Mouse (Mus musculus) forebrain, embryonic 12.5 days (tissue): ENCODE results near the gene Tnni1. TPM values are rescaled to one million over a fixed set of nuclear protein-coding genes. Genes with fewer than 3 reads are reported as not detected.

ENCODE experiments used
- ATAC-seq: fragments of 200-750 bp; cut with Nextera tagmentation; 2 replicates; pipeline ENCODE4 v1.8.0; 2017; ENCODE audit warnings: moderate TSS enrichment; ENCODE audit not compliant: low FRiP score
- H3K27ac ChIP-seq: fragments of 300-500 bp; sonication (generic); 2 replicates; pipeline ENCODE4 v1.5.1; 2016; ENCODE audit warnings: mild to moderate bottlenecking
- H3K27me3 ChIP-seq: fragments of 300-500 bp; sonication (generic); 2 replicates; pipeline ENCODE4 v1.6.1; 2016; ENCODE audit warnings: mild to moderate bottlenecking
- H3K36me3 ChIP-seq: fragments of 300-500 bp; sonication (generic); replicated peaks from 2 replicates; pipeline ENCODE4 v1.6.1; 2016; ENCODE audit warnings: mild to moderate bottlenecking
- H3K4me1 ChIP-seq: fragments of 300-500 bp; sonication (generic); 2 replicates; pipeline ENCODE4 v1.6.1; 2016
- H3K4me2 ChIP-seq: fragments of 300-500 bp; sonication (generic); 2 replicates; pipeline ENCODE4 v1.6.1; 2016; ENCODE audit warnings: mild to moderate bottlenecking, moderate library complexity
- H3K4me3 ChIP-seq: fragments of 300-500 bp; sonication (generic); replicated peaks from 2 replicates; pipeline ENCODE4 v1.5.1; 2016; ENCODE audit warnings: mild to moderate bottlenecking
- H3K9ac ChIP-seq: fragments of 300-500 bp; sonication (generic); 2 replicates; pipeline ENCODE4 v1.6.1; 2016; ENCODE audit warnings: mild to moderate bottlenecking
- H3K9me3 ChIP-seq: fragments of 300-500 bp; sonication (generic); 2 replicates; pipeline ENCODE4 v1.6.1; 2016
- WGBS: fragments of 180-500 bp; shearing (Covaris S2); methylation state at CpG from one replicate; pipeline ENCODE4 v1.1.7; 2016; 5-methylcytosine and 5-hydroxymethylcytosine counted together
- polyA plus RNA-seq: library from polyadenylated mRNA; unstranded; fragments of >200 nt; fragmentation: Nextera tagmentation; extraction: Ambion mirVana; gene quantifications from 2 replicates; pipeline ENCODE4 v1.2.1, GENCODE M21; 2016

Gene Tnni1
- 0.85 and 1.4 TPM in 2 replicates for polyA plus RNA-seq

DNA sequence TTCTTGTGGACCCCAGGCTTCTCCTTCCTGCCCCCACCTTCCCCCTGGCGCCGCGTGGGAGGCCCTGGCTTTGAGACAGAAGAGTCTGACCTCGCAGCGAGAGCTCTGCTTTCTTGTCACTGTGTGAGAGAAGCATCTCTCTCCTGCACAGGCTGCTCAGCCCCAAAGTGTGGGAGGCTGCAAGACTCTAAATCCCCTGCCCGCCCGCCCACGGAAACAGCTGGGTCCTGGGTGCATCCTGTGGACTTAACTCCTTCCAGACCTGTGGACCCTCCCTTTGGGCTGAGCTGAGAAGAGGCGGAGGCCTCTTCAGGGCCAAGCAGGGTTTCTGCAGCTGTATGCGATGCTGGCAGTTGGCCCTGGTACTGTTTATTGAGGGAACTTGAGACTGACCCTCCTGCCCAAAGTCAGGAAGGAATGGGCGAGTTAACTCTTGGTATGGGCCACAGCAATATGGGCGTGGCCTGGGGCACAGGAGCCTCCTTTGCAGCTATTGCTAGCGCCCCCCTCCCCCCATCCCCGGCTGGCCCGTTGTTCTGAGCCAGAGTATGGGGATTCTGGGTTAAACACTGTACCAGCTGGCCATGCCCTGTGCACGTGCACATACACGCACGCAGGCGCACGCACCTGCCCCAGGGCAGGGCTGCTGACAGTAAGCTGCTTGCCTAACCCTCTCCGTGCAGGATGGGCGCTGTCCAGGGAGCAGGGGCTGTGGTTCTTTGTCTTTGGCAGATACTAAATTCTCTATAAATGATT lies at the start of gene Tnni1:
Gene Tnni1, plus strand, starts transcription at position 655 of the 756 bp plus-strand sequence.
- Histone ChIP-seq H3K36me3 (no peaks in the 10 kb centered on the region), H3K27ac (0 out of 2 replicates have a peak within 1 kb of the TSS, but pooled peaks have one; percentile 16), H3K4me2 (peak within 1 kb of the TSS; percentile 8; the same call in 1 of the 2 replicates), H3K4me3 (no peak within 1 kb of the TSS), H3K9me3 (no peaks in the 10 kb centered on the region), H3K9ac (no peak within 1 kb of the TSS), H3K4me1 (peaks cover 18% of the 10 kb centered on the region), H3K27me3 (peaks cover 4% of the 10 kb centered on the region; the same call in 1 of the 2 replicates)
- ATAC-seq = no peak
- WGBS = 41% methylated on average over 22 of the region's 22 CpGs

DNA sequence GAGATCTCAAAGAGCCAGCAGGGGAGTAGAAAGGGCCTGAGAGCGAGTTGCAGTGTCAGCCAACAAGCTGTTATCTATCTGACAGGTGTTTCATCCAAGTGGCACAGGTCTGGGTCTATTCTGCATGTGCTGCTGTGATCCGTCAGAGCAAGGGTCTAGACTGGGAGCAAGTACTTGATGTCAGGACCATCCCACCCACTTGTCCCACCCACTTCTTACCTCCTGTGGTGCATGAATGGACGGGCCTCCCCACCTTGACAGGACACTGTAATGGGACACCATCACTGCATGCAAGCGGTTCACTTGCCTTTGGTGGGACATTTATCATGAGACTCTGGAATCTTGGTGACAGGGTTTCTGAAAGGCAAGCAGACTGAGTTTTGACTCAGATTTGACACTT lies 49.4 kb upstream of the Tnni1 start:
- Histone ChIP-seq H3K36me3 (no peaks in the 10 kb centered on the region), H3K27me3 (peaks cover 14% of the 10 kb centered on the region; the same call in 1 of the 2 replicates), H3K4me1 (peaks cover 54% of the 10 kb centered on the region), H3K9ac (peak overlapping the region; percentile 69; the same call in 1 of the 2 replicates), H3K4me3 (peak overlapping the region; percentile 56), H3K27ac (0 out of 2 replicates have a peak overlapping the region, but pooled peaks have one; percentile 10), H3K9me3 (no peaks in the 10 kb centered on the region), H3K4me2 (peak overlapping the region; percentile 89)
- no peak for ATAC-seq
- 28% methylated on average over 4 of the region's 4 CpGs for WGBS

DNA sequence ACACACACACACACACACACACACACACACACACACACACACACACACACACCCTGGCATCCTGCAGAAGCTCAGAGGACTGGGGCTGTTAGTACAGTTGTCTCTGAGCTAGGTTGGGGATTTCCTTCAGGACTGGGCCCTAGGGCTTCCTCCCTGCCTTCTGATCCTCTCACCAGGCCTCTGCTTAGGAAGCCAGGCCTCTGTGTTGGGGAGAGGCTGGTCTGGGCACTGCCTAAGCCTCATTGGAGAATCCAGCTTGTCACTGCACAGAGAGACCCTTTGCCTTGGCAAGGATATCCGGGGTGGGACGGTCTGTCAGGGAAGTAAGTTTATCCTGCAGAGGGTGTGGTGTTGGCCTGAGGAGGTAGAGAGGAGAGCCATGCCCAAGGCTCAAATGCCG lies 48.9 kb upstream of the Tnni1 start:
- Histone ChIP-seq H3K4me1 (peaks cover 59% of the 10 kb centered on the region), H3K9ac (peak overlapping the region; percentile 17; the same call in 1 of the 2 replicates), H3K36me3 (no peaks in the 10 kb centered on the region), H3K9me3 (no peaks in the 10 kb centered on the region), H3K4me2 (peak overlapping the region; percentile 89; the same call in 1 of the 2 replicates), H3K27ac (peak overlapping the region; percentile 53; the same call in 1 of the 2 replicates), H3K27me3 (peaks cover 14% of the 10 kb centered on the region; the same call in 1 of the 2 replicates), H3K4me3 (no peak overlapping the region)
- 51% methylated on average over 3 of the region's 3 CpGs for WGBS
- ATAC-seq = no peak

- no peak overlapping the region for H3K9ac ChIP-seq
- no peaks in the 10 kb centered on the region for H3K9me3 ChIP-seq
- peaks cover 14% of the 10 kb centered on the region; the same call in 1 of the 2 replicates for H3K27me3 ChIP-seq
- no peak overlapping the region for H3K27ac ChIP-seq
- no peaks in the 10 kb centered on the region for H3K36me3 ChIP-seq
- ATAC-seq = no peak
- no peak overlapping the region for H3K4me2 ChIP-seq
- 70% methylated on average over 7 of the region's 7 CpGs for WGBS
- no peak overlapping the region for H3K4me3 ChIP-seq
- peaks cover 59% of the 10 kb centered on the region for H3K4me1 ChIP-seq
Measured at GRCm38 (mm10) chr1:135731393-135731792, 47.8 kb upstream of the Tnni1 start.

DNA sequence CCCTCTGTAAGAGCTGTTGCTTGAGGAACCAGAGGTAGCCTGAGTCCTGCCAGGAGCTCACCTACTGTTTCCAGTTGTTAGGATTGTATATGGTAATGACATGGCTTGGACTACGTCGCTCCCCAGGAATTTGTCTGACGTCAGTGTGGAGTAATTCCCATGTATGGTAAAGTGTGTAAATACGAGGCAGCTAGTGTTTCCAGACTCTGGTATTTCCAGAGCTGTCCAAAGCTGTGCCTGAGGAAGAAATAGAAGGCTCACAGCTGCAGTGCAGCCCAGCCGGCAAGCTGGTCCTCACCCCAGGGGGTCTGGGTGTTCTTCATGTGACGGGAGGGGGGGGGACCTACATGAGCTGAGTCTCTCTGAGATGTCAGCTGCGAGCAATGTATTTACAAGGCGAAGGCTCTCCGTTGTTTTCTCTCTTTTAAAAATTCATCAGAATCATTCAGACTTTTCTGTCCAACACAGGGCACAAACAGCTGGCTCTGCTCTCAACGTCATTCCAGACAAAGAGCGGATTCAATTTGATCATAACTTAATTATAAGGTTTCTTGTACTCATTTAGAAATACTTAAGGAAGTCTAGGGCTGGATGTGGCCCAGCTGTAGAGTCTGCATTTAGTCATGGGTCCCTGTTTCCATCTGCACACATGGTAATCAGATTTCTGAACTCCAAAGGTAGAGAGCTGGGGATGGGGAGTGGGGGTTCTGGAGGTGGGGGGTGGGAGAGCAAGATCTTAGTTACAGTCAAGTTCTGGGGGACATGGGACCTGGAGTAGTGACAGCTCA lies 47.1 kb upstream of the Tnni1 start:
- Histone ChIP-seq H3K4me2 (0 out of 2 replicates have a peak overlapping the region, but pooled peaks have one; percentile 17), H3K4me1 (peaks cover 59% of the 10 kb centered on the region), H3K36me3 (no peaks in the 10 kb centered on the region), H3K9ac (no peak overlapping the region), H3K27me3 (peaks cover 14% of the 10 kb centered on the region; the same call in 1 of the 2 replicates), H3K4me3 (no peak overlapping the region), H3K9me3 (no peaks in the 10 kb centered on the region), H3K27ac (no peak overlapping the region)
- peak; percentile 42; the same call in 1 of the 2 replicates for ATAC-seq
- WGBS = 40% methylated on average over 11 of the region's 11 CpGs

DNA sequence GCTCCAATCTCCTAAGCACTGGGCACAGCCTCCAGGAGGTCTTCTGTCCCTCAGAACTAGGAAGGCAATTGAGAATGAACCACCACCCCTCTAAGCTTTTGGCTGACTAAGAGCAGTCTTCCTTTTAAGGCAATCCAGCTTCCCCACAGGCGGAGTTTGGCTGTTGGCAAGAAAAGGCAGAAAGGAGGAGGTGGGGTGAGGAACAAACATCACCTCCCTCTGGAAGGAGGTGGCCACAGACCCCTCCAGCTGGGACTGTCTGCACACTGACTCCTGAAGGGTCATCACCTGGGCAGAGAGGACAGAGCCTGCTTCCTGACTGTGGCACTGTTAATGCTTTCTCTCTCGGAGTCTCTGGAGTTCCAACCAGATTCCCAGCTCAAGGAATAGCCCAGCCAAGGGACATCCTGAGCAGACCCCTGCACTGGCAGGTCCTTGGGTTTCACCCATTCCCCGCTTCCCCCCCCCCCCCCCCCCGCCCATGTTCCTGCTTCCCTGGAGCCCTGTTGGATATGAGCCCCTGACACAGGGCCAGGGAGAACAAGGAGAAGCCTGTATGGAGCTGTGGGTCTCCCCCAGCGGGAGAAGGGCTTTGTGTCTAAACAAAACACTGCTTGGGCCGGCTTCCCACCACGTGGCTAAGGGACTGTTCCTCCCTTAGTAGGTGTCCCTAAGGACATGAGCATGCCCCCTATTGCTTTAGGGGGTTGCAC lies 44.9 kb upstream of the Tnni1 start:
- Histone ChIP-seq H3K36me3 (no peaks in the 10 kb centered on the region), H3K27ac (no peak overlapping the region), H3K27me3 (peaks cover 8% of the 10 kb centered on the region; the same call in 1 of the 2 replicates), H3K9ac (no peak overlapping the region), H3K4me1 (peaks cover 47% of the 10 kb centered on the region), H3K4me2 (0 out of 2 replicates have a peak overlapping the region, but pooled peaks have one; percentile 8), H3K9me3 (no peaks in the 10 kb centered on the region), H3K4me3 (no peak overlapping the region)
- WGBS = 37% methylated on average over 5 of the region's 7 CpGs
- no peak for ATAC-seq

GRCm38 (mm10) chr1:135735460-135735859 lies 43.8 kb upstream of the Tnni1 start:
- Histone ChIP-seq H3K9me3 (no peaks in the 10 kb centered on the region), H3K9ac (no peak overlapping the region), H3K4me2 (no peak overlapping the region), H3K27ac (no peak overlapping the region), H3K36me3 (no peaks in the 10 kb centered on the region), H3K4me3 (no peak overlapping the region), H3K27me3 (peaks cover under 1% of the 10 kb centered on the region; the same call in 1 of the 2 replicates), H3K4me1 (peaks cover 42% of the 10 kb centered on the region)
- ATAC-seq = no peak
- WGBS = 47% methylated on average over 6 of the region's 6 CpGs

DNA sequence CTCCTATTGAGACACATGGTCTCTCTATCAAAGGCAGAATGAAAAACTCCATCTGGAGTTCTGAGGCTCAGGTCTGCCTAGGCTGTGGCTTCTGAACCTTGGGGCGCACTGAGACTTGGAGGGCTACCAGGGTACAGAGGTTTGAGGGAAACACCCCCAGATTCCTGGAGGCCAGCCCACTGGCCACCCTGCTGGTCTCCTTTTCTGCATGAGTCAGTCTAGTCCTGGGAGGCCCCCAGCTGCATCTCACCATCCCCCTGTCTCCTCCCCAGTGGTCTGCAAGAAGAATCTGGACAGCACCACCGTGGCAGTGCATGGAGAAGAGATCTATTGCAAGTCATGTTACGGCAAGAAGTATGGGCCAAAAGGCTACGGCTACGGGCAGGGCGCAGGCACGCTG lies 34.2 kb upstream of the Tnni1 start:
- no peaks in the 10 kb centered on the region for H3K27me3 ChIP-seq
- H3K9ac ChIP-seq = no peak overlapping the region
- no peaks in the 10 kb centered on the region for H3K9me3 ChIP-seq
- no peak for ATAC-seq
- no peak overlapping the region for H3K4me2 ChIP-seq
- peaks cover 7% of the 10 kb centered on the region for H3K4me1 ChIP-seq
- H3K4me3 ChIP-seq = no peak overlapping the region
- 89% methylated on average over 7 of the region's 7 CpGs for WGBS
- no peak overlapping the region for H3K27ac ChIP-seq
- no peaks in the 10 kb centered on the region for H3K36me3 ChIP-seq

DNA sequence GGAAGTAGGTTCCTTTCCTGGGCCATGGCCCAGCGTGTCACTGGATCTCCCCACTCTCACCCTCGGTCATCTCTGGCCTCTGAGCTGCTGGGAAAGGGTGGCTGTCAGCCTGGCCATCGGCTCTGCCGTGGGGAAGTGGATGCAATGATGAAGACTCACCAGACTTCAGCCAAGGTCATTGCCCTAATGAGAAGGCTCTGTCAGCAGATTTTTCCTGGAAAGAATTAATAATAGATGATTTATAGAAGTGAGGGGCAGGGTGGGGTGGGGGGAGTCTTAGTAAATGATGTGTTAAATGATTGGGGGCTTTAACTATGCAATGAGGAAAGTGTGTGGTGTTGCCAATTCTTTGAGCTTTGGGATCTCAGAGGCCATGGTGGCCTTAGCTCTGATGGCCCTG lies 33.0 kb upstream of the Tnni1 start:
- no peak overlapping the region for H3K27ac ChIP-seq
- H3K36me3 ChIP-seq = 0 out of 2 replicates have a peak, but pooled peaks cover 6% of the 10 kb centered on the region
- peaks cover 2% of the 10 kb centered on the region for H3K4me1 ChIP-seq
- H3K27me3 ChIP-seq = no peaks in the 10 kb centered on the region
- WGBS = 91% methylated on average over 4 of the region's 4 CpGs
- H3K4me2 ChIP-seq = no peak overlapping the region
- no peak overlapping the region for H3K4me3 ChIP-seq
- H3K9ac ChIP-seq = no peak overlapping the region
- no peaks in the 10 kb centered on the region for H3K9me3 ChIP-seq
- no peak for ATAC-seq

DNA sequence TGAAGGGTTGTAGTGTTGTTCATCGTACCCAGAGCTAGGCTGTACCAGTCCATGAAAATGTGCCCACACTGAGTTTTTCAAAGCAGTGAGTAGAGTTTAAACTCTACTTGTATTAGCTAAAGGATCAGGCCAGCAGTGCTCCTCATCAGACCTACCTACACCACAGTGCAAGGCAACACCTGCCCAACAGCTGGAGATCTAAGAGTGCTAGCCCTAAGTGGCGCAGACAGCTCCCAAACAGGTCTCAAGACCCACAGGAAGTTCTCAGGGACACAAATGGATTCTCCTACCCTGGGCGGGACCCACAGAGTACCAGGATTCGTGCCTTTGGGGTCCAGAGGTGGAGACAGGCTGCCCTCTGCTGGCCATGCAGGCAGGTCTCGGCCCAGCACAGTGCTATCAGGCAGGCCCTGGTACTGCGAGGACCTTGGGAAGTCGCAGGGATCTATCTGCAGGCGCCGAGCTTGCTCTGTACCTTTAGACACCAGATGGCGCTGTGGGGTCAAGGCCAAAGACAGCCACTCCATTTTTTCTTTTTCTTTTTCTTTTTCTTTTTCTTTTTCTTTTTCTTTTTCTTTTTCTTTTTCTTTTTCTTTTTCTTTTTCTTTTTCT lies 26.4 kb upstream of the Tnni1 start:
- 14% methylated on average over 10 of the region's 10 CpGs for WGBS
- 0 out of 2 replicates have a peak, but pooled peaks cover 6% of the 10 kb centered on the region for H3K36me3 ChIP-seq

DNA sequence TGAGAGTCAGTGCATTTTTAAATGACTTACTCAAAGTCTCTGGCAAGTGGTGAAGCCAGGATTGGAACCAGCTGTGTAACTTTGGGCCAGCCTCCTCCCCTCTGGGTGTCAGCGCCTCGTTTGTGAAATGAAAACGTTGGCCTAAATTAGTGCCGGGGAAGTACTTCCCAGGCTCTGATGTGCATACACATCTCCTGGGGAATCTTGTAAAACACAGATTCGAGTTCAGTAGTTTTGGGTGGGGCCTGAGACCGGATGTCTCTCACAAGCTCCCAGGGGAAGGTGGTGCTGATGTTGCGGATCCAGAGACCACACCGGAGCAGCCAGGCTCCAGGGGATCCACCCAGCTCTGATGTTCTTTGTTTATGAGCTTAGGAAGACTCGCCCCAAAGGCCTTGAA lies 23.9 kb upstream of the Tnni1 start:
- H3K4me3 ChIP-seq = no peak overlapping the region
- 0 out of 2 replicates have a peak, but pooled peaks cover 5% of the 10 kb centered on the region for H3K36me3 ChIP-seq
- no peak overlapping the region for H3K4me2 ChIP-seq
- H3K9me3 ChIP-seq = no peaks in the 10 kb centered on the region
- H3K9ac ChIP-seq = no peak overlapping the region
- peaks cover 5% of the 10 kb centered on the region; the same call in 1 of the 2 replicates for H3K4me1 ChIP-seq
- no peak overlapping the region for H3K27ac ChIP-seq
- no peak for ATAC-seq
- 68% methylated on average over 9 of the region's 9 CpGs for WGBS
- no peaks in the 10 kb centered on the region for H3K27me3 ChIP-seq

More for the DNA sequence above, 26.4 kb upstream of the Tnni1 start:
- Histone ChIP-seq H3K4me1 (peaks cover 3% of the 10 kb centered on the region; the same call in 1 of the 2 replicates), H3K27ac (no peak overlapping the region), H3K4me2 (no peak overlapping the region), H3K9ac (no peak overlapping the region), H3K4me3 (no peak overlapping the region), H3K9me3 (no peaks in the 10 kb centered on the region), H3K27me3 (no peaks in the 10 kb centered on the region)
- ATAC-seq = peak; percentile 99
